Mouse (Mus musculus): ENCODE results near the gene Trio.

The Trio gene

DNA sequence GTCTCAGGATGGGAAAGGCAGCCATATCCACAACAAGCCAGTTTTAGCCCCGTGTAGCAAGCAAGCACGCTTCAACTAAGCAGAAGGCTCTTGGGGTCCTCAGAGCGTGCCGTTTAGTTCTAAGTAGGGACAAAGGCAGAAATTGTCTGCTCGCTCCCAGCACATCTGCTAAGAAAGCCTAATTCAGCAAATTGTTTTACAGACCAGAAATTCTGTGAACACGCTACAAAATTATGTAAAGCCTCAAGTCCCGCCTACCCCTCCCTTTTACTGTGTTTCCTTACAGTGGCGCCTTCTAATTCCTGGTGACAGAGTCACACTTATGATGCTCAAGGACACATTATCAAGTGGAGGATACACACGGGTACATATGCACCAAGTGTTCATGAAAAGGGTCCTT lies 80.1 kb downstream of the Trio start:
- no peak for DNase-seq (ENCODE audit: low spot score in 2 of 2)

DNA sequence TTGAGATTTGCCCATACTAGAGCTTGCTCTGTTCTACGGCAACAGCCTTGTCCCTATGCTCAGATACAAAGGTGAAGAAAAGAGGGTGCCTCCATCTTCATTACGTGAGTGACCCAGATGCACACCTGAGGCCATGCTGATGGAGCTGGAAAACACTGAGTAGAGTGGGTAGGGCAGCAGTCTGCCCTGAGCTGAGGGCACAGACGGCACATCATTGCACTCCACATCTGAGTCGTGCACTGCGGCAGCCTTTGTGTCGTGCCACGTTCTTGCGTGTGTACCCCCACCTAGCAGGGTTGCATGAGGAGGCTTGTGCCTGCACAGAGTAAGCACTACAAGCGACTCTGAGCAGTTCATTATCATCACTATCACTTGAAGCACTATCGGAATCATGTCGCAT lies 80.8 kb downstream of the Trio start:
- DNase-seq (ENCODE audit: low spot score in 2 of 2) = no peak

DNA sequence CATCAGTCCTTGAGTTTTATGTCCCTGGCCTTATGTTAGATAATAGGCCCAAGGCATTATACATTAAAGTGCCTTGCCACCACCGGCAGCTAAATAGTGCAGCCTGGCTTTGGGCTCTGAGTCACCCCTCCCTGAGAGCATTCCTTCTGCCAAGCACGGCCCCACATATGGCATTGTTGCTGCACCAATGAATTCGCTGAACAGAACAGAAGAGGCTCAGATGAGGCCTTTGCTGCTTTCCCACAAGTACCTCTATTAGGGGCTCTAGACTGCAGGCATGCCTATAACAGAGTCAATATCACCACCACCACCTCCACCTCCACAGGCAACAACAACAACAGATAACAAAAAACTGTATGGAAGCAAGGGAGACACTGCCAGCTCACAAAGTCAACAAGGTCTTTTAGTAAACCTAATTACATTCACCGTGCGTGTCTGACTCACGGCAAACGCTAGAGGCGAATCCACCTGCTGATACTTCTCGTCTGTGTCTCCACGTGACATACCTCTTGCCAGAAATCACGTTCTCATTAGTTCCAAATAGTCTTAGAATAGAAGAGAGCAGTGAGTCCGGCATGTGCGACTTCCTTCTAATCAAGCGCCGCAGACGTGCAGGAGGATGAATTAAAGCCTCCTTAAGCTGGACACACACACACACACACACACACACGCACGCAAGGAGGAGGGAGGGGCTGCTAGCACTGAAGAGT lies 82.0 kb downstream of the Trio start:
- no peak for DNase-seq (ENCODE audit: low spot score in 2 of 2)

DNA sequence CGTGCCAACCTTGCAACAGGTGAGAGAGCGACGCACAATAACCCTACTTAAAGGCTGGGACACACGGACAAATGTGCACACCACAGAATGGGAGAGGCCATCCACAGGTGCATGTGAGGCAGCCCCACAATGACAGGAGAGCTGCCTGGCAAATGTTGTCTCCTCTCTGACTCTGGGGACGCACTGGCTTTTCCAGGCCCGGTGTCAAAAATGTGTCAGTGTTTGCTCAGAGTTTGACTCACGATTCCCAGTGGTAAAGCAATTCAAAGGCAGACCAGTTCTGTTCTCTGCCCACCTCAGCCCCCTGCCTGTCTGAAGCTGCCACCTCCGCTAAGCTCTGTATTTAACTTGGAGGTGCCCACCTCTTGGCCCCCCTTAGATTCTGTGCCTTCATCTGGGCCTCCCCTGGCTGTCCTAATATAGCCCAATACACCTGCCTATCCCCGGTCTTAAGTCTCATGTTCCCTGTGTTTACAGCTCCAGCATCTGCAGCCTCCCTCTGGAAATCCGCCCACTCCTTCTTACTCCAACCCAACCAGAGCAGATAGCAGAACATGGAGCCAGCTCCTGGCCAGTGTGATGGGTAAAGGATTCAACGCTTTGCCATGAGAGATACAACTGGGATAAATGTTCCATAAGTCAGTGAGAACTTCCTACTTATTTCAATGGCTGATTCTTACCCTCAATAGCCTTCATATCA lies 83.3 kb downstream of the Trio start:
- no peak for DNase-seq (ENCODE audit: low spot score in 2 of 2)

DNA sequence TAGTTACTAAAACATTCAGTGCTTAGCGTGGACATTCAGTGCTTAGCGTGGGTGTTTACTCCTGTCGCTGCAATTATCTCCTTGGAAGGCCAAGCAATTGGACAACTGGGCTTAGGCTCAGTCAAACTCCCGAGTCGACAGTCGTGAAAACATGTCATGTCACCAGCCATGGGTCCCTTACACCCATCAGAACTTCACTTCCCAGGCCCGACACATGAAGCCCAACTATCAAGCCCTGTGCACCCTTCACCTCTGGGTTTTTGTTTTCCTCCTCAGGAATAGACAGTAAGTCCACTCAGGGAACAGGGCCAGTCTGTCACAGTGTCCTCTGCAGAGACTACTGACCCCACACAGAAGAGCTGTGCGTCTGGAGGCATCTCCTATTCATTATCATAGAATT lies 84.2 kb downstream of the Trio start:
- DNase-seq (ENCODE audit: low spot score in 2 of 2) = no peak

DNA sequence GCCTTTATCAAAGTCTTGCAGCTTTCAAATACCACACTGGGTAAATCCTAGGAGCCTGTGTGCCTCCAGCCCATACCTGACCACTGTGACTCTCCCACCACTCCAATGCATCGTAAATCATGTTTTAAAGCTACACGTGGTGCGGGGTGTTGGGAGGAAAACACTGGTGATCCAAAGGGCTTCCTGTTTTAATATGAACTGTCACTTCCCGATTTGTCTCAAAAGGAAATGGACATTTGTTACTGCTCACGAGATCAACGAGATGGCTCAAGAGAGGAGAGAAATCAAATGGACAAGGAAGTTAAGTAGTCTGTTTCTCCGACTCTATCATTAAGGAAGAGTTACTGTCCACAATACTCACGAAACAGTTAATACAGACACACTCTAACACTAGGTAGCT lies 84.6 kb downstream of the Trio start:
- no peak for DNase-seq (ENCODE audit: low spot score in 2 of 2)

DNA sequence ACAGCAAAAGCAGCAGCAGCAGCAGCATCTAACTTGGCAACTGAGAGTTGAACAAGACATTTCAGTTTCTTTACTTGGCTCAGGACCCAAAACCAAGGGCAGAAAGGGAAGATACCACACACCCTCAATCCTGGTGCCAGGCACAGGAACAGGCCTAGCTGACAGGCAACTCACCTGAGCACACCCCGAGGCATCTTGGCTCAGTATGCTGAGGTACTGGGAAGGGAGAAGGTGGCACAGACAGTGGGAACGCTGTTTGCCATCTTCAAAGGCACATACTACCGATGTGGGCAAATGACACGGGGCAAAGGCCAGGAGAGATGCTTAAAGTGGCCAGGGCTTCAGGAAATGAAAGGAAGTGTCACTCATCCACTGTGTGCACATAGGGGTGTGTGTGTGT lies 85.6 kb downstream of the Trio start:
- no peak for DNase-seq (ENCODE audit: low spot score in 2 of 2)

DNA sequence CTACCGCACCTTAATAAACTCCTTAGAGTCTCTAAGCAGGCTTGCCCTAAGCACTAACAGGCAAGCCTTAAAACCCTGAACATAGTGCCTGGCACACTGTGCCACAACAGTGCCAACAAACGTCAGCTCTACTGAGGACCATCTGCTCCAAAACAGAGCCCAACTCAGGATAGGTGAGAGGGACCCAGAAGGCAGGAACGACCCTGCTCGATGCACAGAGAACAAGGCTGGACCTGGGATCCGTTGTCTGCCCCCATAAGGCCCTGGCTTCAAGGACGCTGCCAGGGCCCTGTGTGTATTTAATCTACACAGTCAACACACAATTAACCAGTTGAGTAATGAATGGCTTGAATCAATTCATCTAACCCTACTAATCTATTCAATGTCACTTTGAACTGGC lies 86.8 kb downstream of the Trio start:
- DNase-seq (ENCODE audit: low spot score in 2 of 2) = no peak

DNA sequence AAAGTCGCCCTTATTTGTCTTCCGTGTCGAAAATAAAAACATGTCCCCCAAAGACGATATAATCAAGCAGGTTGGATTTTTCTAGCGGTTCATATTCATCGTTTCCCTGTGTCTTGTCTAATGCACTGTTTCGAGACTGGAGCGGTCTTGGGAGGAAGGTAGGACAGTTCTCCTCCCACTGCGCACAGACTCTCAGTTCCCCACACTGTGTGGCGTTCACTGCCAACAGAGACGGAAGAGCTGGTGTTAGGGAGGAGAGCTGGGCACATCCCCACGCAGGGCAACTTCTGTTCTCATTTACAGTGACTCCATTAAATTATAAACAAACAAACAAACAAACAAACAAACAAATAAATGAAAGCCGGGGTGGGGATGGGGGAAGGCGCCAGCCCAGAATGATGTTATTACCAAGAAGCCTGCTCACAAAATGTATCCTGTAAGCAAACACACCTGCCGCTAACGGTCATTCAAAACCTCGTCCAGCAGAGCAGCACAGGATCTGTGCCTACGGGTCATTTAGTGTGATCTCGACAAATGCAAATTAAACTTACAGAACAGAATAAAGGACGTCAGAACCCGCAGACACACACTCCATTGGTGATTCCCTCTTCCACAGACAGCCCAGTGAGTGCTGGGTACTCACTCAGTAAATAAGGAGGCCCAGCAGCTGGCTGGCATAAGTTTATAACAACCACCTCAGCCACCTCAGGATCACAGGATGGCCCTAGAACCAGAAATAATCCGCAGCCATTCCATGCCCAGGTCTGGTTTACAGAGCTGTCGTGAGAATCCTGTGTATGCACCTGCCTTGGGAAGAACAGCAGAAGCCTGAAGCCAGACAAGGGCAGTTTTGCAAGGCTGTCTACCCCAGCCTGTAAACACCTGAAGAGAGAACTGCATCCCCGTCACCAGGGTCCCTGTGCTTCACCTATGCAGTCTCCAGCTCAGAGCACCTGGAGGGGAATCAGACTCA lies 87.5 kb downstream of the Trio start:
- DNase-seq (ENCODE audit: low spot score in 2 of 2) = no peak

DNA sequence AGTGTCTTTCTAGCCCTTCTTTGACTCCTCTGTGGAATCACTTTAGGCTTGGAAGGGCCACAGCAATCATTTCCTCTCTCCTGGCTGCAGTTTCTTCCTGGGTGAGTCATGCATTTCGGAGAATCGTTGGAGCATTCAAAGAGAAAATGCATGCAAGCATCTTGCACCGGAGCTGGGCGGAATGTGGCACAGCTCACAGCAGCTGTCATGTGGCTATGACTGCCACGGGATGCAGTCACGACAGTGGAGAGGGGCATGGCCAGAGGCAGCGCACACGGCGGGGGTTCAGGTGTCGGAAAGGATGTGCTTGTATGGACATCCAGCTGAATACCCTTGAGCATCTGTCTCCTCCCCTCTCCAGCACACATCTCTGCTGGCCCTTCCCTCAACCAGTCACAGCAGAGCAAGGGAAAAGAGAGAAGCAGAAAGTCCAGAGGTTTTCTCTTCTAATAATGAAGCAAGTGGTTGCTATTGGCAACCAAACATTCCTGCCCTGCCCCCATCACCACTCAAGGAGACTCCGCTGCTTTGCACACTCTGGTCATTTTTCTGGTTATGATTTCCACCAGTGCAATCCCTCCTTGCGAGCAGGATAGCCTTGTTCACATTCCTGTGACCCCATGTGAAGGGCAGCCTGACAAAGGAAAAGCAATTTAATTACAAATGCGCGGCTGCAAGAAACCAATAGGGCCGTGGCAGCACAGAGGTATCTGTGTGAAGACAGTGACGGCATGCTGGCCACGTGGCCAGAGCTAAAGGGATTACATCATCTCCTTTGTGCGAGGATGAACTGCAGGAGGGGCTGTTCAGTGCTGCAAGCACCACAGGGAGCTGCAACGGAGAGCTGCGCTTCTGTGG lies 88.4 kb downstream of the Trio start:
- no peak for DNase-seq (ENCODE audit: low spot score in 2 of 2)

DNA sequence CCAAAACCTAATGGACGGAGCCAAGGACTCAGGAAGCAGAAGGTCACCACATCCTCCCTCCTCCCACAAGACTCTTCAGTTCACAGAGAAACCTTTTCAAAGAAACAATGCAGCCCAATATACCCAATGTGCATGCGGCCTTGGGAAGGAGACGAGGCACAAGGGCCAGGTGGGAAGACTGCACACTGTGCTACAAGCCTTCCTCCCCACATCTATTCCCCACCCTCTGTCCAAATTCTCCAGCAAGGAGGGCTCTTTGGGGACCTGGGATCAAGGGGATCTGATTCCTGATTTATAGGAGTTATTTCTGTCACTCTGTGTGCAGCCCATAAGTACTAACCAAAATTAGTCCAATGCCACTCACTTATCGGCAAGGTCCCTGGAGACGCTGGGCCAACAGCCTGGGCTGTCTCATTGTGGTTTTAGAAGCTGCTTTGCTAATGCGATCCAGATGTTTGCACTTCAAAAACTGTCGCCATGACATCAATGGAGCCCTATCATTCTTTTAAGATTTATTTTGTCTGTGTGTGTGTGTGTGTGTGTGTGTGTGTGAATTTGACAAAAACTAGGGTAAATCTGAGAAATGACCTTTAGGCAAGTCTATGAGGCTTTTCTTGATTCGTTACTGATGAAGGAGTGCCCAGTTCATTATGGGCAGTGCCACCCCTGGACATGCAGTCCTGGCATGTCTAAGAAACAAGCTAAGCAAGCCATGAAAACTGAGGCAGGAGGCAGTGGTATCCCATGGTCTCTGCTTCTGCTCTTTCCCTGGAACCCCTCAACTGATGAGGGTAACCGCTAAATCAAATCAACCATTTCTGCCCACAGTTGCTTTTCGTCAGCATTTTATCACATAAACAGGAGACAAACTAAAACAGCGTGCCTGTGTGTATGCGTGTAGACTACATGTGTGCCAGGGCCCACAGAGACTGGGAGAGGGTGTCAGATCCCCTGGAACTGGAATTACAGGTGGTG lies 89.6 kb downstream of the Trio start:
- no peak for DNase-seq (ENCODE audit: low spot score in 2 of 2)

DNA sequence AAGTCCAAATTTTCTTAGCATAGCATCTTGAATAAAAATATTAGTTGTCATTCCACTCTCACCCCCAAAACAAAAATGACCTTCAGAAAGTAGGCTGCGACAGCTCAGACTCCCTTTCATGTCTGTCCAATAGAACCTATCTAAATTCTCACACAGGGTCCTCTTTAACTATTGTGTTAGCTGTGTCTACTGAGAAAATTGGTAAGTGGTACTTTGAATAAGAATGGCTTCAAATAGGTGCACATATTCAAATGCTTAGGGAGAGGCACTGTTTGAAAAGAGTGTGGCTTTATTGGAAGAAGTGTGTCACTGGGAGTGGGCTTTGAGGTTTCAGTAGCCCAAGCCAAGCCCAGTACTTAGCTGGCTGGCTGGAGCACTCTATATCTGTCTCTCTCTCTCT lies 92.4 kb downstream of the Trio start:
- DNase-seq (ENCODE audit: low spot score in 2 of 2) = no peak

DNA sequence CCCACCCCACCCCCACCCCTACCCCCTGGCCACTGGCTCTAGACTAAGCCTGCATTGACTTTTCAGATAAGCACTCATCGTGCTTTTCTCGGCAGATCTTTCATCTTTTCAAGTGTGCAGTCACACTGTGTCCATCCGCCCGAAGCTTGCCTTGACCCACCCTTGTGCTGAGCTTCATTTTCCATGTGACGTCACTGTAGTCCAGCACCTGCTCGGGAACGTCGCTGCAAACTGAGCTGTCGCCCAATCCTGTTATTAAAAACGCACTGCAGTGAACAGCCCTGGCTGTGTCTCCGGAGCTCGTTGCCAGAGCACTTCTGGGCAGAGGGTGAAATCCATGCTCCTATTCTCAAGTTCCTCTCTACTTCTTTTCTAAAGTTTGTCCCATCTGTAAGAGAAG lies 93.8 kb downstream of the Trio start:
- DNase-seq (ENCODE audit: low spot score in 2 of 2) = no peak

DNA sequence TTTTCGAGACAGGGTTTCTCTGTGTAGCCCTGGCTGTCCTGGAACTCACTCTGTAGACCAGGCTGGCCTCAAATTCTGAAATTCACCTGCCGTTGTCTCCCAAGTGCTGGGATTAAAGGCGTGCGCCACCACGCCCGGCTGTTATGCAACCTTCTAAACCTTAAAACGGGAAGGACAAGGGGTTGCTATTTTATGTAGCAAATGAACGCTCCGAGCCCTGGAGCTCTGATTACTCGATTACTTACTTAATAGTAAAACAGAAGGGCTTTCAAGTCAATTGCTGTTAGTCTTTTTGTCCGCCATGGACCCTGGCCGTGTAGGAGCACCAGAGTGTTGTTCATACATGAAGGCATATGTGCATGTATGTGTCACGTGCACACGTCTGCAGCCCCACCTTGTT lies 94.2 kb downstream of the Trio start:
- DNase-seq (ENCODE audit: low spot score in 2 of 2) = no peak

DNA sequence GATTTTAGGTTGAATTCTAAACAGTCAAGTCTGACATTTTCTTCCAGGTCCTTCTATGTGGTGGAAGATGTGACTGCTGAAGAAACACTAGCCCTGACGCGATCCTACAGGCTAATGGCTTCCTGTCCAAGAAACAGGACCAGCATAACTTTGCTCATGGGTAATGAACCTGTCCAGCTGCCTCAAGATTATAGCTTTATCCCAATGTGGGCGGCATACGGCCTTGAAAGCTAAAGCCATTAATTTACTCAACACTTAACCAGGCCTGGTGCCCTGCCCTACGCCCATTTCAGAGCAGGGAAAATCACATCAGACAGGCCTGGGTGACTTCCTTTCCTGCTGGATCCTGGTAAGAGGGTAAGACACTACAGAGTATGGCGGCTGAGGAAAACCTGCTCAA lies 98.0 kb downstream of the Trio start:
- no peak for DNase-seq (ENCODE audit: low spot score in 2 of 2)

DNA sequence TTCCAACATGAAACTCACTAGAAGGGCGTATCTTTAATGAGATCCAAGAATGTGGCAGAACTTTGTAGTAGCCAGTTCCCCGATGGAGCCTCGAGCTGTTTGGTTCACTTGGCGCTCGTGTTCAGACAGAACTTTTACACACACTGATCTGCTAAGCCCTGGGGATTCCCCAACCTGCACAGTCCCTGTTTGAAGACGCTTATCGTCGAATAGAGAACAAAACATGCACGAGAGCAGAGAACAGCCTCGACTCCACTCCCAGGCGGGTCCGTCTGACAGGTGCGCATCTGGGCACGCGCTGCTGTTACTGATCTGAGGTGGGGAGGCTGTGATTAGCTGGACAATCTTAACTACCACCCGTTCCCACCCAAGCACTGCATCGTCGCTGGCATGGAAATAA lies 98.7 kb downstream of the Trio start:
- DNase-seq (ENCODE audit: low spot score in 2 of 2) = no peak

DNA sequence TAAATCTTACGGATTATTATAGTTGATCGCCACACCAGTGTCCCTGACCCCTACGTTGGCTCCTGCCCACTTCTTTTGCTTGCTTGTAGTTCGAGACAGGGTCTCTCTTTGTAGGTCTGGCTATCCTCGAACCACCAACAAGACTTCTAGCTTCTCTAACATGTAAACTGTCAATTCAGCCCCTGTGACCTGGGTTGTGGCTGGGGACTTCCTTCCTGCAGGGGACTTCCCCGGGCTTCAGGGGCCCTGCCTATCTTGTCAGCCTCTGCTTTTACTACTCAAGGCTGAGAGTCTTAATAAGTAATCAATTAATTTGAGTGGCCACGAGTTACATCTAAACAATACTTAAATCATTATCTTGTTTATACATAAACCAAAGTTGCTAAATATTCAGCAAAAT lies 99.2 kb downstream of the Trio start:
- no peak for DNase-seq (ENCODE audit: low spot score in 2 of 2)

DNA sequence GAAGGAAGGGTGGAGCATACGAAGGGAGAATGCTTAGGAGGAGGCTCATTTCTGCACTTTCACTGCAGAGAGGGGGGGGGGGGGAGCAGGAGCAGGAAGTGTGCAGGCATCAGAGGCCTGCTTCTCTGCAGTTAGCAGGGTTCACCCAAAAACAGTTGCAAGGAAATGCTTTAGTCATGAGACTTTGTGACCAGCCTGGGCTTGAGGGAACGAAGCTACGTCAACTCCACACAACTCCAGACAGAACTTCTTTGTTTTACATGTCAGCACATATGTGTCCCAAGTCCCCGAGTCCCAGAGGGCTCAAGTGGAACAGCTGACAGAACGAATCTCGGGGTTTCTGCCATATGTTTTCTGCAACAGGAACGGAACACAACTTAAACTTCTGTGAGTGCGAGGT lies 99.8 kb downstream of the Trio start:
- no peak for DNase-seq (ENCODE audit: low spot score in 2 of 2)

DNA sequence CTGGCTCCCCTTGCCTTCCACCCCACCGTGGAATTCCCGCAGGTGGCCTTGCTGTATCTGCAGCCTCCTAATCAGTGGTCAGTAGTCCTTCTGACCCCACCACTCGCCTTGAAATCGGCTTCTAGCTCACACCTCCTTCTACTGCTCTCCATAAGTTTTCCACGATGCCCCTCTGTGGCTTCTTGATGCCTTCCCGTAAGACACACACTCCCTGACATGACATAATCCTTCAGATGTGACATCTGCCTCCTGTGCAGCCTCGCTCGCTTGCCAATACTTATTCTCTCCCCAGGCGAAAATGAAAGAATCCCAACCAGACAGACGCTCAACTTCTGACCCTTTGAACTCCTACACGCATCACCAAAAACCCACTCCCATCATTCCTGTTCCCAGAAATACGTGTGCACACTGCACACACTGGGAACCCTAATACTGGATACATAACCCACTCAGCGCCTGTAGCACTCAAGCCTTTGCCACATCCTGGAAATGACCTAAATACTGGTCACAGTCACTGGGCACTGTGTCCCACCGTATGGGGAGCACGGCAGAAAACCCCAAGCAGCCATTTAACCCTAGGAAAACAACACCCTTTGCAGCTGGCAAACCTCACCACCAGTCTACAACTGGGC lies 100.5 kb downstream of the Trio start:
- no peak for DNase-seq (ENCODE audit: low spot score in 2 of 2)

DNA sequence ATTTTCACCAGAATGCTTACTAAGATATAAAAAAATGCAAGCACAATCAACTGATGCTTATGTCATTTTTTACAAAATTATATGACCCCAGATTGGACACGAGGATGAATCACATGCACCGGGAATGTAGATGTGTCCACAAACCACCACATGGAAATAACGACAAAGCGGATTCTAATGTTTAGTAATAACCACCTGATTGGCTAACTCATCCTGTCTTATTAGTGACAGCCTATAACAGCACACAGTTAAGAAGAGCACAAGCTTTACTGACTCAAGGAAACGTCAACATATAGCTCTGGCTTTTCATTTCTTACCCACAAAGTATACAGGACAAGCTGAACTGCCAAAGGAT lies 101.7 kb downstream of the Trio start:
- no peak for DNase-seq (ENCODE audit: low spot score in 2 of 2)

All from urinary bladder, postnatal 4 days (tissue).